Mouse (Mus musculus): ENCODE measurements at regions not wholly inside any gene's neighbourhood (a gene's known extent, or its start where the extent isn't known, plus 50 kb on each side); places are given as distances from the start of the nearest gene placed in this dataset.

GRCm38 (mm10) chr7:133521936-133522335, 80.0 kb downstream of the Tex36 start:
- no peak for DNase-seq

GRCm38 (mm10) chr7:133518926-133519325, 83.0 kb downstream of the Tex36 start:
- DNase-seq = no peak

- DNase-seq = no peak
Observed at GRCm38 (mm10) chr7:133517576-133517975, 84.4 kb downstream of the Tex36 start.

GRCm38 (mm10) chr7:133510926-133511325, 91.0 kb downstream of the Tex36 start:
- DNase-seq = peak; percentile 51

GRCm38 (mm10) chr7:133509486-133509885, 92.5 kb downstream of the Tex36 start:
- no peak for DNase-seq

- DNase-seq = no peak
Observed at GRCm38 (mm10) chr7:133508370-133509012, 93.5 kb downstream of the Tex36 start.

GRCm38 (mm10) chr7:133505628-133506027, 96.3 kb downstream of the Tex36 start:
- peak; percentile 15 for DNase-seq

- no peak for DNase-seq
Observed at GRCm38 (mm10) chr7:133503946-133504345, 98.0 kb downstream of the Tex36 start.

GRCm38 (mm10) chr7:133502731-133503130, 99.2 kb downstream of the Tex36 start:
- peak; percentile 25 for DNase-seq

- DNase-seq = no peak
Observed at GRCm38 (mm10) chr7:133497551-133497950, 104.4 kb downstream of the Tex36 start.

- DNase-seq = no peak
Observed at GRCm38 (mm10) chr7:133494982-133495550, 106.9 kb downstream of the Tex36 start.

- peak; percentile 53 for DNase-seq
Observed at GRCm38 (mm10) chr7:133494256-133494981, 107.5 kb downstream of the Tex36 start.

GRCm38 (mm10) chr7:133492626-133493025, 109.3 kb downstream of the Tex36 start:
- DNase-seq = no peak

GRCm38 (mm10) chr7:133487887-133488630, 113.9 kb downstream of the Tex36 start:
- peak; percentile 44 for DNase-seq

- peak; percentile 46 for DNase-seq
Observed at GRCm38 (mm10) chr7:133484430-133484841, 117.5 kb downstream of the Tex36 start.

GRCm38 (mm10) chr7:133481529-133481928, 120.4 kb downstream of the Tex36 start:
- DNase-seq = no peak

- DNase-seq = no peak
Observed at GRCm38 (mm10) chr7:133479679-133480078, 122.3 kb downstream of the Tex36 start.

GRCm38 (mm10) chr7:133477933-133478332, 124.0 kb downstream of the Tex36 start:
- DNase-seq = peak; percentile 18

GRCm38 (mm10) chr7:133477221-133477620, 124.7 kb downstream of the Tex36 start:
- no peak for DNase-seq

GRCm38 (mm10) chr7:133471706-133472105, 130.3 kb downstream of the Tex36 start:
- DNase-seq = no peak

GRCm38 (mm10) chr7:133470620-133470958, 131.4 kb downstream of the Tex36 start:
- no peak for DNase-seq

- DNase-seq = no peak
Observed at GRCm38 (mm10) chr7:133469952-133470619, 131.9 kb downstream of the Tex36 start.

Measured in adrenal gland, postnatal 14 days (tissue).